Comparison of ENCODE assay signal across 9 mouse cellular contexts in genomic region chr7:49634291-49635073, GRCm38 (mm10). TPM values are rescaled to one million over a fixed set of nuclear protein-coding genes. Genes with fewer than 3 reads are reported as not detected.
DNase-seq lines count a peak whose midpoint lies in the region; ATAC-seq and TF ChIP-seq lines count a peak whose summit lies in the region.
"Had no signal": no experiment of that assay in that cellular context is flagged by ENCODE, and none has a peak within 500 bp of the region (broad histone marks: within the 10 kb centered on the region; RNA-seq: fewer than 3 reads in every experiment).

No protein-coding gene starts in this region.

- no peaks in the 10 kb centered on the region for H3K9me3 ChIP-seq in hindbrain, embryonic 12.5 days (replicated peaks)
- H3K9me3 ChIP-seq in midbrain, embryonic 12.5 days = no peaks in the 10 kb centered on the region

- no peaks in the 10 kb centered on the region for H3K4me1 ChIP-seq in cerebellum, adult 2 months (ENCODE audit: control insufficient read depth, insufficient read depth, low read length)
- H3K4me1 ChIP-seq in hindbrain, embryonic 12.5 days = peaks cover 14% of the 10 kb centered on the region
- H3K4me1 ChIP-seq in midbrain, embryonic 12.5 days = peaks cover 63% of the 10 kb centered on the region

- TF ChIP-seq CTCF in cerebellum, adult 2 months (IDR thresholded peaks at IDR 0.05; ENCODE audit: borderline replicate concordance, insufficient read depth, low read depth, low read length) = no peak

- peak; percentile 23 to 26 for DNase-seq in cerebellum, postnatal 10 days
- no peak for DNase-seq in cerebellum, adult 2 months
- peak; percentile 23 for DNase-seq in ZHBTc4 (ENCODE audit: low read depth, low spot score)
- DNase-seq in thymus, adult 18-20 months = no peak
- DNase-seq in left cerebral cortex, postnatal 14 days (ENCODE audit: low spot score in 2 of 2) = no peak
- DNase-seq: cerebellum, adult 18-20 months had no signal

- no peak overlapping the region for H3K9ac ChIP-seq in hindbrain, embryonic 12.5 days
- H3K9ac ChIP-seq in midbrain, embryonic 12.5 days (replicated peaks) = peak overlapping the region; percentile 68

- no peak overlapping the region for H3K27ac ChIP-seq in cerebellum, adult 2 months (ENCODE audit: insufficient read depth, low read length)
- no peak overlapping the region for H3K27ac ChIP-seq in hindbrain, embryonic 12.5 days
- peak overlapping the region; percentile 76 for H3K27ac ChIP-seq in midbrain, embryonic 12.5 days (replicated peaks)

- no peak for TF ChIP-seq POLR2A in cerebellum, adult 2 months (IDR thresholded peaks at IDR 0.05; ENCODE audit: borderline replicate concordance, insufficient read depth, low read length)

- 2% methylated on average over 26 of the region's 26 CpGs for WGBS in cerebellum, adult 2 months
- under 1% methylated on average over 26 of the region's 26 CpGs for WGBS in hindbrain, embryonic 12.5 days
- WGBS in midbrain, embryonic 12.5 days = under 1% methylated on average over 26 of the region's 26 CpGs

- H3K36me3 ChIP-seq in hindbrain, embryonic 12.5 days = no peaks in the 10 kb centered on the region
- H3K36me3 ChIP-seq in midbrain, embryonic 12.5 days = peaks cover 10% of the 10 kb centered on the region

- peaks cover 7% of the 10 kb centered on the region; the same call in 1 of the 2 replicates for H3K27me3 ChIP-seq in cerebellum, adult 2 months (ENCODE audit: control insufficient read depth, insufficient read depth, low read length)
- H3K27me3 ChIP-seq in hindbrain, embryonic 12.5 days = peaks cover 97% of the 10 kb centered on the region
- H3K27me3 ChIP-seq in midbrain, embryonic 12.5 days = peaks cover 83% of the 10 kb centered on the region

- intact Hi-C loops in left cerebral cortex, postnatal 14 days (cut with DNase I) = loop anchor here (5.0 kb wide), 2 partner anchors 43 to 278 kb away; partner anchors contain the start of gene Slc6a5

- no peak overlapping the region for H3K4me3 ChIP-seq in cerebellum, adult 2 months (replicated peaks; ENCODE audit: insufficient read depth, low read depth, low read length)
- peak overlapping the region; percentile 21; the same call in 1 of the 2 replicates for H3K4me3 ChIP-seq in hindbrain, embryonic 12.5 days
- H3K4me3 ChIP-seq in midbrain, embryonic 12.5 days = peak overlapping the region; percentile 52

- H3K4me2 ChIP-seq in hindbrain, embryonic 12.5 days (replicated peaks) = peak overlapping the region; percentile 44
- H3K4me2 ChIP-seq in midbrain, embryonic 12.5 days (replicated peaks) = peak overlapping the region; percentile 56

- ATAC-seq in hindbrain, embryonic 12.5 days (ENCODE audit: low FRiP score) = peak; percentile 23; the same call in 1 of the 2 replicates
- ATAC-seq in midbrain, embryonic 12.5 days (ENCODE audit: low FRiP score, low read depth) = no peak
- ATAC-seq in inflammation-experienced regulatory T-cells, adult 6 months = no peak

RNA-seq across cellular contexts. Expression of gene Dbx1, which starts 2.2 kb away (rescaled TPM):
- not detected in 2 replicates for polyA plus RNA-seq in cerebellum, adult 2 months (2012; rRNA removed)
- 17.9 and 30.8 TPM in 2 replicates for polyA plus RNA-seq in hindbrain, embryonic 12.5 days (2016; fragmentation: Nextera tagmentation; extraction: Ambion mirVana)
- 176 and 184 TPM in 2 replicates for polyA plus RNA-seq in midbrain, embryonic 12.5 days (2016; fragmentation: Nextera tagmentation; extraction: Ambion mirVana)
- polyA plus RNA-seq in inflammation-experienced regulatory T-cells, adult 6 months (2017; shearing (Covaris generic)) = not detected
- not detected for total RNA-seq in left cerebral cortex, postnatal 14 days (2021)

Comparison
In these comparisons a context has a peak if more than half of its experiments do, and no peak if none do; other contexts are left out.
1. DNase-seq: peak in cerebellum, postnatal 10 days (2 of 2) and ZHBTc4 (single experiment); none in cerebellum, adult 2 months (0 of 2), thymus, adult 18-20 months (0 of 2) and left cerebral cortex, postnatal 14 days (0 of 2).
2. RNA of gene Dbx1, which starts 2.2 kb away (polyA plus RNA-seq): 176 to 184 TPM in midbrain, embryonic 12.5 days and 17.9 to 30.8 TPM in hindbrain, embryonic 12.5 days; not detected in cerebellum, adult 2 months and not detected in inflammation-experienced regulatory T-cells, adult 6 months; every median in the first group is over 10 times any median in the second.